Mouse (Mus musculus) CH12.LX (cell line): ENCODE results near the gene Neurl1a.

ENCODE experiments used
- CHD1 ChIP-seq: IDR thresholded peaks from 2 replicates; pipeline ENCODE4 v1.6.1; 2012; ENCODE audit warnings: low read depth, low read length, improper control_type of control experiment, inconsistent platforms
- CTCF ChIP-seq, 2 experiments: IDR thresholded peaks in 1 of 2; conservative IDR thresholded peaks in 1 of 2; 2 replicates each; pipeline ENCODE4 v1.5.1; 2011 to 2012; ENCODE audit warnings: low read depth in 2 of 2, low read length in 2 of 2, improper control_type of control experiment in 1 of 2, inconsistent platforms in 1 of 2, mild to moderate bottlenecking in 1 of 2, moderate library complexity in 1 of 2
- EP300 ChIP-seq: IDR thresholded peaks from 2 replicates; pipeline ENCODE4 v1.6.1; 2011; ENCODE audit warnings: low read length, improper control_type of control experiment
- KAT2A ChIP-seq: IDR thresholded peaks from 2 replicates; pipeline ENCODE4 v1.6.1; 2012; ENCODE audit warnings: low read length, improper control_type of control experiment, inconsistent platforms; ENCODE audit not compliant: insufficient replicate concordance
- MAFK ChIP-seq: IDR thresholded peaks from 2 replicates; pipeline ENCODE4 v1.6.1; 2011; ENCODE audit warnings: low read length, improper control_type of control experiment; ENCODE audit not compliant: insufficient replicate concordance
- MAX ChIP-seq: IDR thresholded peaks from 2 replicates; pipeline ENCODE4 v1.6.1; 2011; ENCODE audit warnings: low read length, improper control_type of control experiment
- POLR2A ChIP-seq: IDR thresholded peaks from 2 replicates; pipeline ENCODE4 v1.6.1; 2011; ENCODE audit warnings: low read depth, mild to moderate bottlenecking, improper control_type of control experiment, low read length
- RAD21 ChIP-seq: IDR thresholded peaks from 2 replicates; pipeline ENCODE4 v1.6.1; 2011; ENCODE audit warnings: low read depth, mild to moderate bottlenecking, low read length, improper control_type of control experiment, moderate library complexity
- SMC3 ChIP-seq: IDR thresholded peaks from 2 replicates; pipeline ENCODE4 v1.6.1; 2011; ENCODE audit warnings: low read depth, low read length, improper control_type of control experiment
- TBP ChIP-seq: conservative IDR thresholded peaks from 2 replicates; pipeline ENCODE4 v1.6.1; 2011; ENCODE audit warnings: low read depth, low read length, improper control_type of control experiment
- UBTF ChIP-seq: IDR thresholded peaks from 2 replicates; pipeline ENCODE4 v1.6.1; 2012; ENCODE audit warnings: low read depth, mild to moderate bottlenecking, inconsistent platforms, low read length, improper control_type of control experiment, moderate library complexity
- USF2 ChIP-seq: conservative IDR thresholded peaks from 2 replicates; pipeline ENCODE4 v1.6.1; 2011; ENCODE audit warnings: low read depth, low read length, improper control_type of control experiment

DNA sequence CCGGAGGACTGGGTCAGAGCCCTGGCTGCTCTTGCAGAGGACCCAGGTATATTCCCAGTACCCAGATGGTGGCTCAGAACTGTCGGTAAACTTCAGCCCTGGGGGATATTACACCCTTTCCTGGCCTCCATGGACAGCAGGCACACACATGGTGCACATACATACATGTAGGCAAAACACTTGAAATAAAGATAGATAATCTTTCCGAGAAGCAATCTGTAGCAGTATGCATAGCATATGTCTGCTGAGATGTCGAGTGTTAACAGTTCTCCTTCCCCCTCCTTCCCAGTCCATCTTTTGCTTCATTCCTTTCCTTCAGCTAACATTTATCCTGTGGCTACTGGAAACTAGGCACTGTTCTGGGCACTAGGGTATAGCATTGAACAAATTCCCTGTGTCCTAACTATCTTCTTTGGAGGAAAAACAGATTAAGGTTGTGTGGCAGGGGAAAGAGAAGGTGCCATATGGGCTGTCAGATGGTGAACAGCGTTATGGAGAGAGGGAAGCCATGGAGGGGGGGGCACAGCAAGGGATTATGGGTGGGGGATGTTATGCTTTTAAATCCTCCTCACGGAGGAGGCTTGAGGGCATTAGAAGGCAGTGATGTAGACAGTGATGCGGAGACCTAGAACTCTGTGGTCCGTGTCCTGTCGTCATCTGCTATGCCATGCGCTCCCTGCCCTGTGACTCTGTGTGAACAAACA is 33.1 kb downstream of the Neurl1a start:
- TF ChIP-seq RAD21 (no peak), CHD1 (no peak), POLR2A (no peak), CTCF (conservative IDR thresholded peaks at IDR 0.05 in 1 of 2, IDR thresholded peaks at IDR 0.05 in 1 of 2; ENCODE audit: low read depth in 2 of 2, low read length in 2 of 2) (no peak), TBP (no peak), USF2 (no peak), MAFK (no peak), EP300 (no peak), SMC3 (no peak), KAT2A (no peak), MAX (no peak), UBTF (no peak)
